Mouse (Mus musculus) midbrain, embryonic 12.5 days (tissue): Measurements from ENCODE around the gene Zdhhc15. TPM values are rescaled to one million over a fixed set of nuclear protein-coding genes. Genes with fewer than 3 reads are reported as not detected.
"Not testable (repeated sequence)": the region's sequence is repeated elsewhere in the genome, so short reads cannot be mapped to it uniquely, and the experiment has no call there.

Experiments used
- ATAC-seq: fragments of 200-750 bp; cut with Nextera tagmentation; 2 replicates; pipeline ENCODE4 v1.8.0; 2017; ENCODE audit warnings: low read depth, moderate TSS enrichment, moderate library complexity; ENCODE audit not compliant: low FRiP score
- H3K27ac ChIP-seq: fragments of 300-500 bp; sonication (generic); replicated peaks from 2 replicates; pipeline ENCODE4 v1.5.1; 2016; ENCODE audit warnings: mild to moderate bottlenecking
- H3K27me3 ChIP-seq: fragments of 300-500 bp; sonication (generic); 2 replicates; pipeline ENCODE4 v1.6.1; 2016; ENCODE audit warnings: mild to moderate bottlenecking
- H3K36me3 ChIP-seq: fragments of 300-500 bp; sonication (generic); 2 replicates; pipeline ENCODE4 v1.6.1; 2016
- H3K4me1 ChIP-seq: fragments of 300-500 bp; sonication (generic); 2 replicates; pipeline ENCODE4 v1.6.1; 2016
- H3K4me2 ChIP-seq: fragments of 300-500 bp; sonication (generic); replicated peaks from 2 replicates; pipeline ENCODE4 v1.6.1; 2016; ENCODE audit warnings: mild to moderate bottlenecking, moderate library complexity
- H3K4me3 ChIP-seq: fragments of 300-500 bp; sonication (generic); 2 replicates; pipeline ENCODE4 v1.5.1; 2016; ENCODE audit warnings: mild to moderate bottlenecking
- H3K9ac ChIP-seq: fragments of 300-500 bp; sonication (generic); replicated peaks from 2 replicates; pipeline ENCODE4 v1.6.1; 2016; ENCODE audit warnings: mild to moderate bottlenecking, moderate library complexity
- H3K9me3 ChIP-seq: fragments of 300-500 bp; sonication (generic); 2 replicates; pipeline ENCODE4 v1.6.1; 2016; ENCODE audit warnings: mild to moderate bottlenecking
- WGBS: fragments of 180-500 bp; shearing (Covaris S2); methylation state at CpG from one replicate; pipeline ENCODE4 v1.1.7; 2016; 5-methylcytosine and 5-hydroxymethylcytosine counted together
- polyA plus RNA-seq: library from polyadenylated mRNA; unstranded; fragments of >200 nt; fragmentation: Nextera tagmentation; extraction: Ambion mirVana; gene quantifications from 2 replicates; pipeline ENCODE4 v1.2.1, GENCODE M21; 2016

The Zdhhc15 gene
- polyA plus RNA-seq, result 10.5 and 11.0 TPM in 2 replicates

DNA sequence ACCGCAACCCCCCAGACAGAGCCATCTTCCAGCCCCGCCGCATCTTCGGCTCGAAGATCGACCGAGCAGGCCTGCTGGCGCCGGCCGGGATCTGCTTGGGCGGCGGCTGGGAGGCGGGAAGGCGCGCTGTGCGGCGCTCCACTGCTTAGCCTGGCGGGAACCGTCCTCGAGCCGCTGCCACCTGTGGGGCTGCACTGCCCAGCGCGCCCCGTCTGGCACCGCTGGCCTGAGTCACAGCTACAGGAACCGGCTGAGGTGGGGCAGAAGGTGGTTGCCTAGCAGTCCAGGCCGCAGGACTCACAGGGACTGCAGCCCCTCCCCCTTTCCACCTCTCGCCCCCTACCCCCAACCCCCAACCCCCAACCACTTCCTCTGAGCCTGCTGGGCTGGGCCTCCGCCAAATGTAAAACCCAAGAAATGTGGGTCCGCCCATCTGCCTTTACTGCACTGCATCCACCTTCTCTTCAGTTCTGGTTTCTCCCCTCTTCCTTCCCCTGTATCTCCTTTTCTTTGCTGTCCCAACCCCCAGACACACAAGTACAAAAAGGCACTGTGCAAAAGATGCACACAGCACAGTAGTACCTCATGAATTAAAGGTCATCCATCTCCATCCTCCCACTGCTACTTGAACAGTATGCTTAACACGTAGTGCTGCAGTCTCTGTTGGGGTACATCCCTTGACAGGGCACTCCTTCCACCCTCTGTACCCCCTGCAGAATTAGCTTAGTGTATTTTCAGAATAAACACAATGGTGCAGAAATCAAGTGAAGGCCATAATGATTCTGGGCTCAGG, at the start of gene Zdhhc15:
Gene Zdhhc15, minus strand, starts transcription at position 308 of the 793 bp plus-strand sequence.
- 23% methylated on average over 27 of the region's 31 CpGs for WGBS
- Histone ChIP-seq H3K36me3 (no peaks in the 10 kb centered on the region), H3K9ac (peak within 1 kb of the TSS; percentile 55), H3K4me3 (peak within 1 kb of the TSS; percentile 51), H3K27me3 (peaks cover 35% of the 10 kb centered on the region), H3K4me2 (peak within 1 kb of the TSS; percentile 56), H3K9me3 (no peaks in the 10 kb centered on the region), H3K27ac (no peak within 1 kb of the TSS), H3K4me1 (peaks cover 2% of the 10 kb centered on the region; the same call in 1 of the 2 replicates)
- ATAC-seq, result peak; percentile 96

- Histone ChIP-seq H3K27me3 (peaks cover 10% of the 10 kb centered on the region; the same call in 1 of the 2 replicates), H3K36me3 (no peaks in the 10 kb centered on the region), H3K27ac (no peak overlapping the region), H3K4me3 (no peak overlapping the region), H3K9me3 (no peaks in the 10 kb centered on the region), H3K4me1 (no peaks in the 10 kb centered on the region), H3K4me2 (no peak overlapping the region), H3K9ac (no peak overlapping the region)
- WGBS, result 84% methylated on average over 2 of the region's 2 CpGs
- ATAC-seq, result no peak
Observed at GRCm38 (mm10) chrX:104707935-104708334, 37.1 kb upstream of the Zdhhc15 start.

GRCm38 (mm10) chrX:104669850-104670756, 761 bp downstream of the Zdhhc15 start:
- WGBS, result 22% methylated on average over 19 of the region's 19 CpGs
- H3K27ac ChIP-seq, result no peak overlapping the region

DNA sequence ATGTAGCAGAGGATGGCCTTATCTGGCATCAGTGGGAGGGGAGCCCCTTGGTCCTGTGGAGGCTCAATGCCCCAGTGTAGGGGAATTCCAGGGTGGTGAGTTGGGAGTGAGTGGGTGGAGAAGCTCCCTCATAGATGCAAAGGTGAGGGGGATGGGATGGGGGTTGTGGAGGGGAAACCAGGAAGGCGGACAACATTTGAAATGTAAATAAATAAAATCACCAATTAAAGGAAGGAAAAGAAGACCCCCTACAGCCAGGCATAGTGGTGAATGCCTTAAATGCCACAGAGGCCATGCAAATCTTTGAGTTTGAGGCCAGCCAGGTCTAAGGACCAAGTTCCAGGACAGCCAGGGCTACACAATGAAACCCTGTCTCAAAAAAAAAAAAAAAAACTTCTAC, 13.9 kb downstream of the Zdhhc15 start:
- Histone ChIP-seq H3K27me3 (0 out of 2 replicates have a peak, but pooled peaks cover 5% of the 10 kb centered on the region), H3K4me2 (no peak overlapping the region), H3K4me1 (no peaks in the 10 kb centered on the region), H3K27ac (no peak overlapping the region), H3K9ac (no peak overlapping the region), H3K9me3 (no peaks in the 10 kb centered on the region; the same call in 1 of the 2 replicates), H3K36me3 (no peaks in the 10 kb centered on the region), H3K4me3 (no peak overlapping the region)
- 92% methylated on average over 1 of the region's 1 CpGs for WGBS
- no peak for ATAC-seq

More at GRCm38 (mm10) chrX:104669850-104670756, 761 bp downstream of the Zdhhc15 start:
- Histone ChIP-seq H3K4me1 (peaks cover 2% of the 10 kb centered on the region; the same call in 1 of the 2 replicates), H3K9me3 (no peaks in the 10 kb centered on the region), H3K4me3 (peak overlapping the region; percentile 51), H3K9ac (peak overlapping the region; percentile 55), H3K4me2 (peak overlapping the region; percentile 56), H3K36me3 (no peaks in the 10 kb centered on the region), H3K27me3 (peaks cover 32% of the 10 kb centered on the region)
- ATAC-seq, result peak; percentile 14

DNA sequence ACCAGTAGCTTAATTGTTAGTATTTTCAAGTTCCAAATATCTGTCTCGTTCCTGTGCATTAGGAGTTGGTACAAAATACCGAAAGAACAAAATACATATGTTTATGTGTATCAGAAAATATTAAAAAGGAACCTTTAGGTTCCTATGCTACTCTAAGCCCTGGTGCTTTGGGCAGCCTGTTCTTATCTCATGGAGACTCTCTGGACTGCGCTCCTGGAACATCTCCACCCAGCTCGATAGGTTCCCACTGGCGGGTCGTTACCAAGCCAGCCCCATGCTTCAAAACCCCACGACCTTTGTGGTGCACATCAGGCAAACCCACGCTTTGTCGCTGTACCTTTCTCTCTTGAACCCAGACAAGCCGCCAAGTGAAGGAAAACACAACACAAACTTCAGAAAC, 58.3 kb downstream of the Zdhhc15 start:
- Histone ChIP-seq H3K9me3 (no peaks in the 10 kb centered on the region), H3K9ac (no peak overlapping the region), H3K27ac (no peak overlapping the region), H3K4me3 (no peak overlapping the region), H3K36me3 (no peaks in the 10 kb centered on the region), H3K27me3 (peaks cover 14% of the 10 kb centered on the region), H3K4me1 (no peaks in the 10 kb centered on the region), H3K4me2 (no peak overlapping the region)
- no peak for ATAC-seq
- 93% methylated on average over 10 of the region's 10 CpGs for WGBS

DNA sequence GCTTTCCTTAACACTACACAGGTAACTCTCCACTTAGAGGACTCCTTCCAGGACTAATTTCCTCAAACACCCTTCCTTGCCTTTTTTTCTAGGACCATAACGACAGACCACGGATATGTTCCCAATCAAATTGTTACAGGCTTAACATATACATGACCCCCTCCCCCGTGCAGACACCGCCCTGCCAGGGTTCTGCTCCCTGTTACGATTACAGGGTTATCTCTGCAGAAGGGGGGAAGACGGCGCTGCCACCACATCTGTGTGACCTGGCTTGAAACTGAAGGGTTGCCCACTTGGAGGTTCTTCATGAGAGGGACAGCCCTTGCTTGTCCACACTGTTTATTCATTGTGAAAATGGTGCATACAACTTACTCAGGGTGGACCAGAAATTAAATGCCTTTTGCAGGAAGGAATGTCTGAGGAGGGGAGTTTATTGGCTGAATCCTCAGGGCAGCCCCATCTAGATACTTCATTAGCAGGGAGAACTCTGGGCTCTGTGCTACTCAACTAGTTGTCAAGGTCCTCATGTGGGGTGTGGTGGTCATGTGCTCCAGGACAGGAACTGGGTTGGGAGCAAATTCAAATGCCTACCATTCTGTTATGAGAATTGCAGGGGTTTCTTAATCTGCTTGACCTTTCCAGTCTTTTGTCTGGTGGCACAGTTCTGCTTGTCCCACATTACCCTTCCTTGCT, 67.0 kb downstream of the Zdhhc15 start:
- not testable (repeated sequence) for H3K9me3 ChIP-seq, H3K4me3 ChIP-seq, H3K36me3 ChIP-seq, H3K27ac ChIP-seq, H3K4me1 ChIP-seq, H3K4me2 ChIP-seq, ATAC-seq, H3K9ac ChIP-seq
- H3K27me3 ChIP-seq, result peaks cover 22% of the 10 kb centered on the region
- 90% methylated on average over 2 of the region's 7 CpGs for WGBS

DNA sequence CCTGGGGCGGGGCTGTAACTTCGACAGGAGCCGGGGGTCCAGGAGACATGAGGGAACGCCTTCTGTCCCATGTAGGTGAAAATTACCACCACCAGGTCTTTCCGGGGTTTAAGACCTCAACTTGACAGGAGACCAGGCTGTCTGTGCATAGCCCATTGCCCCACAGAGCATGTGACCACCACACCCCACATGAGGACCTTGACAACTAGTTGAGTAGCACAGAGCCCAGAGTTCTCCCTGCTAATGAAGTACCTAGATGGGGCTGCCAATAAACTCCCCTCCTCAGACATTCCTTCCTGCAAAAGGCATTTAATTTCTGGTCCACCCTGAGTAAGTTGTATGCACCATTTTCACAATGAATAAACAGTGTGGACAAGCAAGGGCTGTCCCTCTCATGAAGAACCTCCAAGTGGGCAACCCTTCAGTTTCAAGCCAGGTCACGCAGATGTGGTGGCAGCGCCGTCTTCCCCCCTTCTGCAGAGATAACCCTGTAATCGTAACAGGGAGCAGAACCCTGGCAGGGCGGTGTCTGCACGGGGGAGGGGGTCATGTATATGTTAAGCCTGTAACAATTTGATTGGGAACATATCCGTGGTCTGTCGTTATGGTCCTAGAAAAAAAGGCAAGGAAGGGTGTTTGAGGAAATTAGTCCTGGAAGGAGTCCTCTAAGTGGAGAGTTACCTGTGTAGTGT, 68.5 kb downstream of the Zdhhc15 start:
- H3K4me3 ChIP-seq, H3K4me2 ChIP-seq, H3K9me3 ChIP-seq, H3K27ac ChIP-seq, H3K4me1 ChIP-seq, ATAC-seq, H3K9ac ChIP-seq, H3K36me3 ChIP-seq: not testable (repeated sequence)
- H3K27me3 ChIP-seq, result peaks cover 21% of the 10 kb centered on the region
- 89% methylated on average over 8 of the region's 13 CpGs for WGBS

DNA sequence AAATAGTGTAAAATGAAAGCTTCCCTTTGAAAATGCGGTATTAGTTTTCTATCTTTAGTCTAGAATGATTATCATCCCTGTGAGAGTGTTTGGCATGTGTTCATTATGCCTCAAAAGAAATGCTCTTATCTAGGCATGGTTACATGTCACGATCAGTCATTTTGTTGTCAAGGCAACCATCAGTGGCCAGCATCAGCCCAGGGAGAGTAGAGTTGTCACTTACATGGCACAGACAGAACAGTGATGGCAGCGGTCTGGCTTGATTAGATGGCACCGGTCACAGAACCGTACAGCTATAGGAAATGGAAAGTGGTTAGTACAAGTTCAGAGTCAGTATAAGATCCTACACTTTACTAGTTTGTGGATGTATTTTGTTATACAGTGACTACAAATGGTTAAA, 96.9 kb downstream of the Zdhhc15 start:
- H3K27me3 ChIP-seq, result peaks cover 16% of the 10 kb centered on the region; the same call in 1 of the 2 replicates
- 83% methylated on average over 5 of the region's 5 CpGs for WGBS
- no peak for ATAC-seq

DNA sequence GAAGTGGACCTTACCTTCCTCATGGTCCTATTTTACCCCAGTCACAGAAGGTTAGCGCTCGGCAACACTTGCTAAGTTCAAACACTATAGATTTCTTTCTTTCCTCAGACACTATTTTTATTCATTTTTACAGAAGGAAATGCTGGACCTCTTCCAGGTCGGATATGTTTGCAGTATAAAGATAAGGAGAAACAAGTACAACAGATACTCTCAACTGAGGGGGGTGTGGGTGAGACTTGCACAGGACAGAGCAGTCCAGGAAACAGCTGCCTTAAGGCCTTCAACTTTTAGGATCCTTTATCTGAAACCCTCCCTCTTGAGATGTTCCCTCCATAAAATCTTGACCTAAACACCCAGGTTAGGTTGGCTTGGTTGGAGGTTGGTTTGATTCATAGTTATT, 103.4 kb downstream of the Zdhhc15 start:
- H3K36me3 ChIP-seq, result no peaks in the 10 kb centered on the region
- no peak overlapping the region for H3K4me2 ChIP-seq
- no peak for ATAC-seq
- no peak overlapping the region for H3K4me3 ChIP-seq
- H3K27me3 ChIP-seq, result peaks cover 2% of the 10 kb centered on the region; the same call in 1 of the 2 replicates
- H3K4me1 ChIP-seq, result no peaks in the 10 kb centered on the region
- no peak overlapping the region for H3K9ac ChIP-seq
- WGBS, result 92% methylated on average over 3 of the region's 3 CpGs
- H3K27ac ChIP-seq, result no peak overlapping the region
- H3K9me3 ChIP-seq, result no peaks in the 10 kb centered on the region

More for the DNA sequence above, 96.9 kb downstream of the Zdhhc15 start:
- no peak overlapping the region for H3K4me3 ChIP-seq
- no peak overlapping the region for H3K9ac ChIP-seq
- H3K36me3 ChIP-seq, result no peaks in the 10 kb centered on the region
- H3K27ac ChIP-seq, result no peak overlapping the region
- H3K4me2 ChIP-seq, result no peak overlapping the region
- H3K9me3 ChIP-seq, result no peaks in the 10 kb centered on the region
- H3K4me1 ChIP-seq, result no peaks in the 10 kb centered on the region

DNA sequence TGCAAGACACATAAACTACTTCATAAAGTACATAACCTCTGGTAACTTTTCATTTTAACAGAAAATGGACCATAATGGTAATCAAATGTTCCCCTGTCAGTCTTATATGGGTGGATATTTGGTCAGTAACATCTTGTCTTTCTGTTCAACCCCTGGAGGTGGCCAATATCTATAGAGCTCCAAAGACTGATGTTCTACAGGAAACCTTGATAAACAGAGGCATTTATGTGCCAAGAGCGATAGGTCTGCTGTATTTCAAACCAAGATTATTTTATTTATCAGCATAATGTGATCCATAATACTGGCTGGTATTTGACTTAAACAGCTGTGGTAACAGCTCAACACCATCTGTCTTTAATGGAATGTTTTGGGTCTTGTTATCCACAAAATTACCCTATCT, 125.6 kb downstream of the Zdhhc15 start:
- no peak overlapping the region for H3K27ac ChIP-seq
- no peak for ATAC-seq
- H3K9me3 ChIP-seq, result no peaks in the 10 kb centered on the region
- H3K36me3 ChIP-seq, result no peaks in the 10 kb centered on the region
- H3K9ac ChIP-seq, result no peak overlapping the region
- 86% methylated on average over 1 of the region's 1 CpGs for WGBS
- H3K27me3 ChIP-seq, result peaks cover 35% of the 10 kb centered on the region
- no peak overlapping the region for H3K4me3 ChIP-seq
- H3K4me1 ChIP-seq, result no peaks in the 10 kb centered on the region
- no peak overlapping the region for H3K4me2 ChIP-seq

GRCm38 (mm10) chrX:104543919-104544595, 126.8 kb downstream of the Zdhhc15 start:
- no peak for ATAC-seq

More at GRCm38 (mm10) chrX:104543919-104544595, 126.8 kb downstream of the Zdhhc15 start:
- Histone ChIP-seq H3K36me3 (no peaks in the 10 kb centered on the region), H3K4me1 (no peaks in the 10 kb centered on the region), H3K4me2 (no peak overlapping the region), H3K27ac (no peak overlapping the region), H3K4me3 (no peak overlapping the region), H3K27me3 (peaks cover 39% of the 10 kb centered on the region), H3K9ac (no peak overlapping the region), H3K9me3 (no peaks in the 10 kb centered on the region)
- 77% methylated on average over 4 of the region's 4 CpGs for WGBS
